Mouse (Mus musculus): ENCODE measurements around the gene Cd151.
"Not testable (repeated sequence)": the region's sequence is repeated elsewhere in the genome, so short reads cannot be mapped to it uniquely, and the experiment has no call there.

The Cd151 gene

GRCm38 (mm10) chr7:141435129-141435855 is 31.9 kb upstream of the Cd151 start:
- no peak for ATAC-seq (ENCODE audit: insufficient number of reproducible peaks, low FRiP score, low TSS enrichment)

- no peak for ATAC-seq (ENCODE audit: insufficient number of reproducible peaks, low FRiP score, low TSS enrichment)
Observed at GRCm38 (mm10) chr7:141435856-141436522, 31.2 kb upstream of the Cd151 start.

- no peak for ATAC-seq (ENCODE audit: insufficient number of reproducible peaks, low FRiP score, low TSS enrichment)
Observed at GRCm38 (mm10) chr7:141436523-141436892, 30.7 kb upstream of the Cd151 start.

GRCm38 (mm10) chr7:141437178-141438120 is 29.7 kb upstream of the Cd151 start, which contains the start of gene Slc25a22:
TSS of gene Slc25a22 (minus strand) at chr7:141437892.
- peak; percentile 18; the same call in 1 of the 2 replicates for ATAC-seq (ENCODE audit: insufficient number of reproducible peaks, low FRiP score, low TSS enrichment)

GRCm38 (mm10) chr7:141438201-141438968 is 28.8 kb upstream of the Cd151 start:
- peak; percentile 15; the same call in 1 of the 2 replicates for ATAC-seq (ENCODE audit: insufficient number of reproducible peaks, low FRiP score, low TSS enrichment)

- no peak for ATAC-seq (ENCODE audit: insufficient number of reproducible peaks, low FRiP score, low TSS enrichment)
Observed at GRCm38 (mm10) chr7:141439140-141439679, 28.0 kb upstream of the Cd151 start.

- ATAC-seq (ENCODE audit: insufficient number of reproducible peaks, low FRiP score, low TSS enrichment): no peak
Observed at GRCm38 (mm10) chr7:141439811-141440210, 27.4 kb upstream of the Cd151 start.

GRCm38 (mm10) chr7:141440613-141441012 is 26.6 kb upstream of the Cd151 start:
- ATAC-seq (ENCODE audit: insufficient number of reproducible peaks, low FRiP score, low TSS enrichment): no peak

- ATAC-seq (ENCODE audit: insufficient number of reproducible peaks, low FRiP score, low TSS enrichment): no peak
Observed at GRCm38 (mm10) chr7:141441460-141441859, 25.7 kb upstream of the Cd151 start.

- ATAC-seq (ENCODE audit: insufficient number of reproducible peaks, low FRiP score, low TSS enrichment): no peak
Observed at GRCm38 (mm10) chr7:141442199-141442598, 25.0 kb upstream of the Cd151 start.

GRCm38 (mm10) chr7:141443081-141443821 is 23.9 kb upstream of the Cd151 start:
- no peak for ATAC-seq (ENCODE audit: insufficient number of reproducible peaks, low FRiP score, low TSS enrichment)

- ATAC-seq (ENCODE audit: insufficient number of reproducible peaks, low FRiP score, low TSS enrichment): no peak
Observed at GRCm38 (mm10) chr7:141443828-141444237, 23.4 kb upstream of the Cd151 start, which contains the start of gene Pidd1. TSS of gene Pidd1 (minus strand) at chr7:141444025.

- not testable (repeated sequence) for ATAC-seq (ENCODE audit: insufficient number of reproducible peaks, low FRiP score, low TSS enrichment)
Observed at GRCm38 (mm10) chr7:141446374-141446773, 20.8 kb upstream of the Cd151 start.

- peak; percentile 88 for ATAC-seq (ENCODE audit: insufficient number of reproducible peaks, low FRiP score, low TSS enrichment)
Observed at GRCm38 (mm10) chr7:141447110-141447991, 19.8 kb upstream of the Cd151 start, which contains the start of gene Rplp2. TSS of gene Rplp2 (plus strand) at chr7:141447370.

GRCm38 (mm10) chr7:141451928-141452327 is 15.3 kb upstream of the Cd151 start:
- ATAC-seq (ENCODE audit: insufficient number of reproducible peaks, low FRiP score, low TSS enrichment): no peak

GRCm38 (mm10) chr7:141453636-141454035 is 13.6 kb upstream of the Cd151 start:
- ATAC-seq (ENCODE audit: insufficient number of reproducible peaks, low FRiP score, low TSS enrichment): no peak

- ATAC-seq (ENCODE audit: insufficient number of reproducible peaks, low FRiP score, low TSS enrichment): peak; percentile 16; the same call in 1 of the 2 replicates
Observed at GRCm38 (mm10) chr7:141454967-141455551, 12.1 kb upstream of the Cd151 start, which contains the start of gene Pnpla2. TSS of gene Pnpla2 (plus strand) at chr7:141455198.
